Mouse (Mus musculus): ENCODE measurements around the gene Lhx5. TPM values are rescaled to one million over a fixed set of nuclear protein-coding genes. Genes with fewer than 3 reads are reported as not detected.

The Lhx5 gene
- not detected for total RNA-seq (2021)
- long read RNA-seq, experiment 1, result 0 reads
- long read RNA-seq, experiment 2, result 0 reads

- DNase-seq (ENCODE audit: low spot score), result no peak
Observed at GRCm38 (mm10) chr5:120431649-120432485, at the start of gene Lhx5. Lhx5 (plus strand) TSS chr5:120431699.

DNA sequence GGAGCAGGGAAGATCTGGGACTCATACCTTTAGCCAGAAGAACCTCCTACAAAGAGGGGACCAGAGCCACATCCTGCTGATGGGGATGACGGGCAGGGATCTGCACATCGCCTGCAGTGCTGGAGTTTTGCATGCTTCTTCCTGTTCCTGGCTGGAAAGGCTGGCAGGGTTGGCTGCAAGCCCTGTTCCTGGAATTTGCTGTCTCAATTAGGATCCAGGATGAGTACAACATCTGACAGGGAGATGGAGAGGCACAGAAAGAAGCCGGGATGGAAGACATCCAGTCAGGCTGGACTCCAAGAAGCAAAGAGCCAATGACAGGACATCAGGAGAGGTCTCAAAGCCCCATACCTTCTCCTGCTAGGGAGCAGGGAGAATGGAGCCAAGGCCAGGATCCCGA lies 45.1 kb upstream of the Lhx5 start:
- no peak for DNase-seq (ENCODE audit: low spot score)

- DNase-seq (ENCODE audit: low spot score), result no peak
Observed at GRCm38 (mm10) chr5:120388765-120389164, 42.7 kb upstream of the Lhx5 start.

GRCm38 (mm10) chr5:120389973-120390372 lies 41.5 kb upstream of the Lhx5 start:
- no peak for DNase-seq (ENCODE audit: low spot score)

DNA sequence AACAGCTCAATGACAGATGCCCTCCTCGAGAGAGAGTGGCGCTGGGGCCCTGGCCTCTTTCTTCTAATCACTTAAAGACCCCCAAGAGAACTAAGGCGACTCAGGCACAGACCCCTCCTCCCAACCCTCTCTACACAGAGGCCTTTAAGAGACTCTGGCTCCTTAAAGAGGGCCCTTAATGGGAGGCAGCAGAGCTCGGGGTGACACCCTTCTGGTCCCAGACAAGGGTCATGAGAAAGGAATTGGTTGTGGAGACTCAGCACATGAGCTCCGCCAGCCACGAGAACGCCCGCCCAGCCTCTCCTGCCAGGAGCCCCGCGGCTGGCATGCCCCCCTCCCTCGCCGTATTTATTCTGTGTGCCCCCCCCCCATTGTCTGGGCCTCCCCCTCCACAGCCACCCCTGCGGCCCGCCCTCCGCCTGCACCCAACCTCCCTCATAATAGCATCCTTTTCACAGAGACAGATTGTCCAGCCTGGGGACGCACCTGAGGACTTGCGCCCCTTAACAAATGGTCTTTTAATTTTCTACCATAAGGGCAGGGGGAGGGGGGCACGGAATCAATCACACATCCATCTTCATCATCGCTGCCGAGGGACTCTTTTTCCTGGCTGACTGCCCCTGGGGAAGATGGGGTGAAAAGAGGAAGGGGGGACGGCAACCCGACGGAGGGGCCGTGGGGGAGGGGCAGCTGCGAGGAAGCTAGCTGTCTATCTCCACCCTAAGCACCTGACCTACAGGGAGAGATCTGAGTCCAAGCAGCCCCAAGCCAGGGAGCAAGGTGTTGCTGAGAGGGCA lies 37.4 kb upstream of the Lhx5 start:
- DNase-seq (ENCODE audit: low spot score), result no peak

DNA sequence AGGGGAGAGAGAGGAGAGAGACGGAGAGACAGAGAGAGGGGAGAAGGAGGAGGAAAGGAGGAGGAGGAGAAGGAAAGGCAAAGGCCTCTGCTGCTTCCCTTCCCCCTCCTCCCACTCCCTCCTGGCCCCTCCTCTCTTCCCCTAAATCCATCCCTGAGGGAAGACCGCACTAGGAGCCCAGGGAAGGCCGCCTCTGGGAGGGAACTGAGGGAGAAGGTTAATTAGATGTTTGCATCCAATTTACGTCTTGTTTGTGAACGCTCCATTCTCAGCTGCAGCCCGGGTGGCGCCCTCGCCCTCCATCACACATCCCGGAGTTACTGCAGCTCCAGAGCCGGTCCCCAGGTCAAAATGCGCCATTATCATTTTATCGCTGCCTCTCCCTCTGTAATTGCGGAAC lies 33.5 kb upstream of the Lhx5 start:
- DNase-seq (ENCODE audit: low spot score), result no peak

- no peak for DNase-seq (ENCODE audit: low spot score)
Observed at GRCm38 (mm10) chr5:120404831-120405591, 26.5 kb upstream of the Lhx5 start.

DNA sequence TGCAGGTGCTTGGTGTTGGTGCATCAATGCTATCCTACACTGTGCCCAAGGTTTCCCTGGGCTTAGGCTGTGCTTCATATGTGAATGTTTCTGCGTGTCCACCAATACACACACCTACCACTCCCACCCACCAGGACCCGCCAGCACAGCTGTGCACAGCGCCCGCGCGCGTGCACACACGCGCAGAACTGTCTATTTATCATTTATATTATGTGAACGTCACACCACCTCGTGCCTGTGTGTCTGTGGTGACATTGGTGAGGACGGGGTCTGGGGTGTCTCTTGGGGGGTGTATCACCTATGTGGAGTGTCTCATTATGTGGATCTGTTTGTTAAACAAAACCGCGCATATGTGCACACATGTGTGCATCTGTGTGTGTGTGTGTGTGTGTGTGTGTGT lies 22.6 kb upstream of the Lhx5 start:
- DNase-seq (ENCODE audit: low spot score), result no peak

DNA sequence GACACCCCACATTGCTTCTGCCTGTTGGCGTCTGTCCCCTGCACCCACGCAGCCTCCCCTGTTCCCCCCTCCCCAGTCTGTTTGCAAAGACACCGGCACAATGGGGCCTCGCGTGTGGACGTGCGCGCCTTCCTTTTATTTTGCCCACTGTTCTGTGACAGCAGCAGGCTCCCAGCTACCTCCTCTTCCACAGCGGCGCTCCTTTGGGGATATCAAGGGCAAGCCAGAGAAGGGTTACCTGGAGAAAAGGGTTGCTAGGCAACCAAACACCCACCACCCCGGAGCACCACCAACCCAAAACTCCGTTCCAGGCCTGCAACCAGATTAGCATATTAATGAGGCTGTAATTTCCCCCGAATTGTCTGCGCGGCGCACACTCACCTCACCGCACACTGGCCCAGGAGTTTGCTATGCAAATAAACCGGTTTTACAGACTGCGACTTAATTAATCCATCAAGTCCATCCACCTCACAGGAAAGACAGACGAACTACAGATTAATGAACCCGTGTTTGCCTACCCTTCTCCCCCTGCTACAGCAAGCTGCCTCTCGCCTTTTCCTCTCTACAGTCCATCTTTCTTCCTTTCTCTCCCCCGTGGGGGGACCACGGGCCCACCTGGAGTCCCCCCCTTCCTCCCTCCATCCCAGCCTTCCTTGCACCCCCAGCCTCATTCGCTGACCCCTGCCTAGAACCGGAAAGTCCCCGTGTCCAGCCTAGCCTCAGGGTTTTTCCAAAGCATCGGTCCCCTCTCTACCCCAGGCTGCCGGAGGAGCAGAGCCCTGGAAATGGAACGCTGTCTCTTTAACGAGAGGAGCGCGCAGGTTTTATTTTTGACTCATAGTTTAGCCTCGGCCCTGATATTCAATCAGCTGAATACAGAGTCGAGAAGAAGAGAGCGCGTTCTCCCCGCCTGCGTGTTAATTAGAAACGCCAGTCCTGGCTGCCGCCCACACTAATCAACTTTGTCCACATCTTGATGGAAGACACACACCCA lies 21.8 kb upstream of the Lhx5 start:
- DNase-seq (ENCODE audit: low spot score), result no peak

DNA sequence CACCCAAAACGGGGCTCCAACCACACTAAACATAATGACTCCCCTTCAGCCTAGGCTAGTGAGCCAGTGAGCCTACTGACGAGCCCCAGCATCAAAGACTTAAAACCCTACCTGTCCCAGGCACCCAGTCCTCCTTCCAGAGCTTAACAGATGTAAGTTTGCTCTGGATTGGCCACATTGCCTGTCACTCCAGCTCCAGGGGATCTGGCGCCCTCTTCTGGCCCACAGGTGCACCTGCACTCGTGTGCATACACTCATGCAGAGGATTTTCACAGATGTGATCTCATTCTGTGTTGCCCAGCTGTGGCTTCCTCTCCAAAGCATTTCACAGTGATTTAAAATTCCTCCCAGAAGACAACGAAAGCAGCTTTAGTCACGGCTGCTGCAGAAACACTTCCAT lies 18.1 kb upstream of the Lhx5 start:
- DNase-seq (ENCODE audit: low spot score), result no peak

- DNase-seq (ENCODE audit: low spot score), result no peak
Observed at GRCm38 (mm10) chr5:120420106-120420505, 11.4 kb upstream of the Lhx5 start.

- peak; percentile 28 for DNase-seq (ENCODE audit: low spot score)
Observed at GRCm38 (mm10) chr5:120424039-120424438, 7.5 kb upstream of the Lhx5 start.

- no peak for DNase-seq (ENCODE audit: low spot score)
Observed at GRCm38 (mm10) chr5:120424657-120425056, 6.8 kb upstream of the Lhx5 start.

GRCm38 (mm10) chr5:120425711-120426110 lies 5.8 kb upstream of the Lhx5 start:
- DNase-seq (ENCODE audit: low spot score), result no peak

GRCm38 (mm10) chr5:120426572-120426971 lies 4.9 kb upstream of the Lhx5 start:
- no peak for DNase-seq (ENCODE audit: low spot score)

GRCm38 (mm10) chr5:120427451-120427938 lies 4.0 kb upstream of the Lhx5 start:
- no peak for DNase-seq (ENCODE audit: low spot score)

GRCm38 (mm10) chr5:120428189-120428838 lies 3.2 kb upstream of the Lhx5 start:
- no peak for DNase-seq (ENCODE audit: low spot score)

DNA sequence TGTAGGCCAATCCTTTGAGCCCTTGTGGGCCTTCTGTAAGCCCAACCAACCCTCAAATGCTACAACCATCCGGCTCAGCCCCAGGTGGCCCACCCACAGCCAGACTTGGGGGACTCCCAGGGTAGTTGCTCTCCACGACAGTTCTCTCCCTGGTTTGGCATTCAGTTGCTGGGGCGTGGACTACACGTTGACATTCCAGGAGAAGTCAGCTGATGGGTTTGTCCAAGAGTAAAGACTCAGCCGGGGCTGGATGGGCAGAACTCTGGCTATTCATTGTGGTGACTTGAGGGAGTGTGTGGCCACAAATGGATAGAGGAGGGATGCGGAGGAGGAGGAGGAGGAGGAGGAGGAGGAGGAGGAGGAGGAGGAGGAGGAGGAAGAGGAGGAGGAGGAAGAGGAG lies 2.5 kb upstream of the Lhx5 start:
- no peak for DNase-seq (ENCODE audit: low spot score)

- no peak for DNase-seq (ENCODE audit: low spot score)
Observed at GRCm38 (mm10) chr5:120429692-120430091, 1.8 kb upstream of the Lhx5 start.

DNA sequence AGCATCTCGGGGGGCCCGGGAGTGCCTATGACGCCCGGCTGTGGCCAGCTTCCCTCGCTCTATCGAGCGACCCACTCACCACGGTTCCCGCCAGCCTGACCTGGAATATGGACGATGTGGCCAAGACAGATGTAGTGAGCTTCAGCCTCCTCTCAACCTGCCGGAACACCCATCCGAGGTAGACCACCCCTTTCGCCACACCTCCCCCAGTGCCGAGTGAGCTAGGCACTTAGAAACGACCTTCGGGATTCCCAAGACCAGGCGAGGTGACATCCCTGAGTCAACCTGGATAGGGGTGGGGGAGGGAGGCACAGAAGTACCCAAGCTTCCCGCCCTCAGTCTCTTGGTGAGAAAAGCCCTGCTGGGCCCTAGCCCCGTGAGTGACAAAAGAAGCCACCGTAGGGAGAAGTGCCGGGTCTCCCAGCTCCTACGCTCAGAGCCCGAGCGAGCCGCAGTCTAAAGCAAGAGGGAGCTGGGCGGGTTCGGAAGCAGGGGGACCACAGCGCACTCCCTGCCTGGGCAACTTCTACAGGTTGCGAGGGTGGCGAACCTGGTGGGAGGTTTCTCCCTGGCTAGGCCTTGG lies 407 bp upstream of the Lhx5 start:
- no peak for DNase-seq (ENCODE audit: low spot score)

Measured in gastrocnemius, adult 18-20 months (tissue).